Mouse (Mus musculus): Measurements from ENCODE around the gene Gm12830. TPM values are rescaled to one million over a fixed set of nuclear protein-coding genes. Genes with fewer than 3 reads are reported as not detected.

Gm12830 gene
- polyA plus RNA-seq, 1 experiment: not detected

Other genes with a start within 250 kb of the Gm12830 start
- 0.07 and 0.10 TPM in 2 replicates for gene Foxd2, start 87.2 kb downstream of the Gm12830 start, polyA plus RNA-seq (2012; rRNA removed)
- gene Foxe3, start 104.3 kb downstream of the Gm12830 start, polyA plus RNA-seq (2012; rRNA removed): not detected in 2 replicates
- gene Cmpk1, start 165.5 kb downstream of the Gm12830 start, polyA plus RNA-seq (2012; rRNA removed): 34.7 and 40.7 TPM in 2 replicates
- 2.2 and 3.7 TPM in 2 replicates for gene Stil, start 178.4 kb downstream of the Gm12830 start, polyA plus RNA-seq (2012; rRNA removed)
- 0.33 and 0.81 TPM in 2 replicates for gene Tal1, start 234.7 kb downstream of the Gm12830 start, polyA plus RNA-seq (2012; rRNA removed)